Mouse (Mus musculus) spleen, adult 12 weeks (tissue): ENCODE measurements around the gene Taar5.

ENCODE experiments used
- DNase-seq: peaks from one replicate; pipeline ENCODE4 v3.0.0; 2022; ENCODE audit warnings: low spot score

Taar5 gene

DNA sequence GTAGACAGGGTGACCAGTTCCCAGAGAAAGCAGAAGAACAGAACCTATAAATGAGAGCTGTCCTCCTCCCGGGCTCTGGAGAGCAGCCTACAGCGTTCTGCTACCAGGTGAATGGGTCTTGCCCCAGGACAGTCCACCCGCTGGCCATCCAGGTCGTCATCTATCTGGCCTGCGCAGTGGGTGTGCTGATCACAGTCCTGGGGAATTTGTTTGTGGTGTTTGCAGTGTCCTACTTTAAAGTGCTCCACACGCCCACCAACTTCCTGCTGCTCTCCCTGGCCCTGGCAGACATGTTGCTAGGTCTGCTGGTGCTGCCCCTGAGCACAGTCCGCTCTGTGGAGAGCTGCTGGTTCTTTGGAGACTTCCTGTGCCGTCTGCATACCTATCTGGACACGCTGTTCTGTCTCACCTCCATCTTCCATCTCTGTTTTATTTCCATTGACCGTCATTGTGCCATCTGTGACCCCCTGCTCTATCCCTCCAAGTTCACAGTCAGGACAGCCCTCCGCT is at the start of gene Taar5:
Gene Taar5 (plus strand): TSS at position 51 of the 510 bp plus-strand sequence.
- no peak for DNase-seq

DNA sequence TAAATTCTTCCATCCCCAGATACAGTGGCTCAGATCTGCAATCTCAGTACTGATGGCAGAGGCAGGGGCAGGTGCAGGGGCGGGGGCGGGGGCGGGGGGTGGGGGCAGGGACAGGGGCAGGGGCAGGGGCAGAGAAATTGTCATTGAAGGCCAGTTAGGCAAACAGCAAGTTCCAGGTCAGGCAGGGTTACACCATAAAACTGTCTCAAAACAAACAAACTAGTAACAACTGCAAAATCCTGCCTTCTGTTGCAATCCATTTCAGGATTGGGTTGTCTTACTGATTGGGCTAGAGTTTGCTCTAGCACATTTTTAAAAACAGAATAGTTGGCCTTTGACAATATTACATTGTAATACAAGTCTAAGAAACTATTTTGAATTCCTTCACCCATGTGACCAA is 48.0 kb upstream of the Taar5 start:
- no peak for DNase-seq

DNA sequence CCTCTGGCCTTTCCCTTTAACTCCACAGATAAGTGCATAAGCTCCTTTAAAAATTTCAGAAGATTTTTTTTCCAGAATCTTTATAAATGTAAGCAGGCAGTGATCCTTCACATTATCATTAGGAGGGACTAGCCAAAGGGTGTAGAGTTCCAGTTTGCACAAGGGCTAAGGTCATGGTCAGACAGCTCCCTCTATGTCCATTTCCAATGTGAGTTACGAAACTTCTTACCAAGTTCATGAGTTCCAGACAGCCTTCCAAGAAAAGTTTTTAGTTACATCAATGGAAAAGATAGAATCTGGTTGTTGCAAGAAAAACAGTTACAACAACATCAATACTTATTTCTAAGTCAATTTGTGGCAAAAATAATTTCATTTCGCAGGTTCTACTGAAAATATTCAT is 46.6 kb upstream of the Taar5 start:
- DNase-seq: no peak

DNA sequence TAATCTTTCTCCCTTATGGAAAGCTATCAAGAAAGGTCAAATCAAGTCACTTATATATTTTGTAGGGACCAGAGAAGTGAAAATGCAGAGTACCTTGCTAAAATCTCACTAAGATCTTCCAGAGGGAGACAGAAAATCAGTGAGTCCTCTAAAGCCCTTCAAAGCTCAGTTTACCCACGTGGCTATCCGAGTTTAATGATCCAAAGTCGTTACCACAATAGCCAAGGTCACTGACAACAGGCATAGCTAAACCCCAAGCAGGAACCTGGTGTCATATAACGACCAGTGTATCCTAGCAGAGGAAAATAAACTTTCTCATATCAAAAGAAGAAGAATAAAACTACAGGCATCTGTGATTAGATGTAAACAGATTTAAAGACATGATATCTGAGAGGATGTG is 32.9 kb upstream of the Taar5 start:
- no peak for DNase-seq

DNA sequence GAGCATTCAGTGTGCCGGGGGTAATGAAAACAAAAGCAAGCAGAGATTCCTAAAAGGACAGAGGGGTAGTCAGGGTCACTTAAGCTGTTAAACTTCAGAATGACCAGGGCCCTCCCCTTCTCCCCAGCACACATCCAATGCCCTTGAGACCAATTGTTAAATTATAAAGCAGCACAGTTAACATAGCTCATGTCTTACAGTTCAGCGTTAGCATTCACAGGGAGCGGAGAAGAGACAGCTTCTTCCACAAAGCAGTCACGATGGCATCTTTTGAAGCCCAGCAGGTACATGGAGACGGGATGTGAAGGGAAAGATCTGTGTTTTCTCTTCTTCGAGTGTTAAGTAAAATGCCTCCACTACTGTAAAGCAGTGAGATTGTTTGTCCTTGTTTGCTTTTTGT is 32.2 kb upstream of the Taar5 start, which contains the start of gene Taar2:
Gene Taar2 (plus strand): TSS at position 261 of the 400 bp plus-strand sequence.
- no peak for DNase-seq

DNA sequence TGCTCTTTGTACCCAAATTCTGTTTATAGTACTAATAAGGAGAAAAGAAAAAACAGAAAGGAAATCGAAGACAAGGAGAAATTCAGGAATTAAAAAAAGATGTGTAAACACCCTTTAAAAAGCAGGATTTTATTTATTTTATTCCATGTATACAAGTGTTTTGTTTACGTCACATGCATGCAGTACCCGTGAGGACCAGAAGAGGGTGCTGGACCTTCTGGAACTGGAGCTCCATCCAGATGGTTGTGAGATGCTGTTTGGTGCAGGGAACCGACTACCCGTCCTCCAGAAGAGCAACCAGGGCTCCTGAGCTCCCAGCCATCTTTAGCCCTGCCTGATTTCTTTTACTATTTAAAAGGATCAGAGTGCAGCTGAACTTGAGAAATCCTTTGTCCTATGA is 28.0 kb upstream of the Taar5 start:
- no peak for DNase-seq

DNA sequence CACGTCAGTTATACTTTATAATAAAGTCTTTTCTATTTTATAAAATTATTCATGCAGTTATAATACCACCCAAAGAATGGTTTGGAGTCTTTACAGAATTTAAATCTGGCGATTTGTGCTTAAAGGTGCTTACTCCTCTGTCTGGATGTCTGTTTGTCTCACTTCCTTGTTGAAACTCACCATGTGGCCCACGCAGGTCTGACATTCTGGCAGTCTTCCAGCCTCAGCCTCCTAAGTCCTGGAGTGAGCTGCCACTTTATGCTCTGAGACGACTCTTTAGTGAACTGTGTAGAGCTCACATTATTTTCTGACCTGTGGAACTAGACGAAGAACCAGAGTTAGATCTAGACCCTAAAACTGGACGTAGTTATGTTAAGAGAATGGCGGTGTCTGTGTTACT is 22.5 kb upstream of the Taar5 start:
- DNase-seq: no peak

DNA sequence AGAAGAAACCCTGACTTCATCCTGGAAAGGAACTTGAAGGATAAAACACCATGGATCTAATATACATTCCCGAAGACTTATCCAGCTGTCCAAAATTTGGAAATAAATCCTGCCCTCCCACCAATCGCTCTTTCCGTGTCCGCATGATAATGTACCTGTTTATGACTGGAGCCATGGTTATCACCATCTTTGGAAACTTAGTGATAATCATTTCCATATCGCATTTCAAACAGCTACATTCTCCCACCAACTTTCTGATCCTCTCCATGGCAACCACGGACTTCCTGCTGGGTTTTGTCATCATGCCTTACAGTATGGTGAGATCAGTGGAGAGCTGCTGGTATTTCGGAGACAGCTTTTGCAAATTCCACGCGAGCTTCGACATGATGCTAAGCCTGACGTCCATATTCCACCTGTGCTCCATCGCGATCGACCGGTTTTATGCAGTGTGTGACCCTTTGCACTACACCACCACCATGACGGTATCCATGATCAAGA is 20.9 kb upstream of the Taar5 start, which contains the start of gene Taar3:
Gene Taar3 (plus strand): TSS at position 51 of the 498 bp plus-strand sequence.
- DNase-seq: no peak

DNA sequence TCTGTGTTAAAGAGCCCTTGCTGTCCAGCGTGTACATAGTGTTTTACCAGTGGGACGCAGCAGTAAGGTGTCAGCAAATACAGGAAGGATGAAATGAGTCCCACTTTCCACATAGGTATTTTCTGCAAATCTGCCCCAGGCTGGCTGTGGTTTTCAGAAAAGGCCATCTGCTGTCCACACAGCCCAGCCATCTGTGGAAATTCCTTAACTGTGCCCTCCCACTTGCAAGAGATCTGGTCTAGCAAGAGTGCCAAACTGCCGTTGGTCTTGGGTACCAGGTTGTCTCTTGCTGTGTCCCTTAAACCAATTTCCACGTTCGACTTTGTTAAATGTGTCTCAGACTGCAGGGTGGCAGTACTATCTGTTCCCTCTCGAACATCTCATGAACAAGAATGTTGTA is 18.8 kb upstream of the Taar5 start:
- DNase-seq: no peak

DNA sequence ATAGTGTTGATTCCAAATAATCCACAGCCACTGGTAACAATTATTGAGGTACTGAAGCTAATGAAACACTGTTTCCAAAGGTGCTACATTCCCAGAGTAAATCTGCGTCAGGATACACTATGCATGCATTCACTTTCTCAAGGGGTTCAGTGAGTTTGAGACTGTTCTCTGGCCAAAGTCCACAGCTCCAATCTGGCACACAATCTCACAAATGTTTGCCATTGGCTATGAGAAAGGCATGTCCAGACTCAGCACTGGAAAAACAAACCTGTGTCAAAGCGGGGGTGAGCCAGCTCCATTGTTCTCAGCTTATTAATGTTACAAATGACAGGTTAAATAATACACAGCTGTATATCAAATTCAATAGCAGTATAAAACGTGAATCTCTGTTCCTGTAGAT is 11.4 kb upstream of the Taar5 start:
- DNase-seq: no peak

DNA sequence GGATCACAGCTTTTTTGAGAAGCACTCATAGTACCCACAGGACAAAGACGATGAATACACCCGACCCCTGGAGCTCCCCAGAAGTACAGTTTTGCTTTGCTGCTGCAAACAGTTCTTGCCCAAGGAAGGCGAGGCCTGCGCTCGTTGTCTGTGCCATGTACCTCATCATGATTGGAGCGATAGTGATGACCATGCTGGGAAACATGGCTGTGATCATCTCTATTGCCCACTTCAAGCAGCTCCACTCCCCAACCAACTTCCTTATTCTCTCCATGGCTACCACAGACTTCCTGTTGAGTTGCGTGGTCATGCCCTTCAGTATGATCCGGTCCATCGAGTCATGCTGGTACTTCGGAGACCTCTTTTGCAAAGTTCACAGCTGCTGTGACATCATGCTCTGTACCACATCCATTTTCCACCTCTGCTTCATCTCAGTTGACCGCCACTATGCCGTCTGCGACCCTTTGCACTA is 10.0 kb upstream of the Taar5 start, which contains the start of gene Taar4:
Gene Taar4 (plus strand): TSS at position 51 of the 472 bp plus-strand sequence.
- no peak for DNase-seq

DNA sequence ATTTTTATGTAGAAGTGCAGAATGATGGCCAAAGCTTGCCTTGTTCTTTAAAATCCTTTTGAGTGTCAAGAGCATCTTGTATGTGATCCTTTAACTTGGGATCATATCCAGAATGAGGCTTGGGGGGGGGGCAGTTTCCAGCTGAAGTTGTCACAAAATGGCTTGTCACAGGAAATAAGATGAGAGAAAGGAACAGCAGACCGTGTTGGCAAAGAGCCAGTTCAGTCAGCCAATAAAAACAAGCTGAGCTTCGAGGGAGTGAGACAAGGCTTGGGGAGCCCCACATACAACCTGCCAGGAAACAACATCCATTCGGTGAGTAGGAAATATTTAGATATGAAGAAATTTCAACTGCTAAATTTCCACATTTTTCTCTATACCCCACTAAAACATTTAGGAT is 7.1 kb upstream of the Taar5 start:
- DNase-seq: no peak

DNA sequence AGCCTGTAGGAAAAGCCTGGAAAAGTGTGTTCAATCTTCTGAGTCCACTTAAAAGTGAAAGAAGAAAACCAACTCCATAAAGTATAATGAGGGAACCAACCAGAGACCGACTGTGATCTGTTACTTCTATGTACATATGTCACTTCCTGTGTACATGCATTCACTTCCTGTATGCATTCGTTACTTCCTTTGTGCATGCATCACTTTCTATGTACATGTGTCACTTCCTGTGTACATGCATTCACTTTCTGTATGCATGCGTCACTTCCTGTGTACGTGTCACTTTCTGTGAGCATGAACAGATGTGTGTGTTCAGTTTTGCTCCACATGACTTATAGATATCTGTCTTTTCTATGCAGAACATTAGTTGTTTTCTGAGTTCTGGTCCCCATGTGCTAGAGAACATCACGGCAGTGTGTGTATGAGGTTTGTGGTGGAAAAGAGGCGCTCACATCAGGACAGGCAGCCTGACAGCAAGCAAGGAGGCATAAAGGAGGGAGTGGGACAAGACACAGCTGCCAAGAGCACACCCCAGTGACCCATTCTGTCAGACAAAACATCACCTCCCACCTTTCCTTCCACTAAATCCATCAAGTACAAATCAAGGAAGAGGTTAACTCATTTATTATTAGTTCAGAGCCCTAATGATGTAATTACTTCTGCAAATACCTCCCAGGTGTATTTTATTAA is 5.4 kb upstream of the Taar5 start:
- no peak for DNase-seq

DNA sequence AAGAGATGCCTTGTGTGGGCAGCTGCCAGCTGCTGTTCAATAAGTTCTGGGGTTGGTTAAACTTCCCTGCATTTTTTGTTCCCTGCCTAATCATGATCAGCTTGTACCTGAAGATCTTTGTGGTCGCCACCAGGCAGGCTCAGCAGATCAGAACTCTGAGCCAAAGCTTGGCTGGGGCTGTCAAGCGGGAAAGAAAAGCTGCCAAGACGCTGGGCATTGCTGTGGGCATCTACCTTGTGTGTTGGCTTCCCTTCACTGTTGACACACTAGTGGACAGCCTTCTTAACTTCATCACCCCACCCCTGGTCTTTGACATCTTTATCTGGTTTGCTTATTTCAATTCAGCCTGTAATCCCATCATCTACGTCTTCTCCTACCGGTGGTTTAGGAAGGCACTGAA is 750 bp downstream of the Taar5 start:
- DNase-seq: no peak

DNA sequence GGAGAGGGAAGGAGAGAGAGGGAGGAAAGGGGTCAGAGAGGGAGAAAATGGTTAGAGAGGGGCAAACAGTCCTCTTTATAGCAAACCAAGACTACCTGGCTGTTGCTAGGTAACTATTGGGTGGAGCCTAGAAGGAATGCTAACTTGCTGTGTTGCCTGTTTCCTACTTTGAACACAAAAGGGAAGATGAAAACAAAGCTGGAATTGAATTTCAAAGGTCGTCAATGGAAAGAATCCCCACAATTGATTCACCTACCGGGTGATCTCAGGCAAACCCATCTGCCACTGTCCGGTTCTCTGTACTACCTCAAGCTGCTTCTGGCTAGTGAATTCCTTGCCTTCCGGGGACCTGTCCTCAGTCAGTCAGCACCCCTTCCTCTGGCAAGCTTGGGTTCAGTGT is 7.5 kb downstream of the Taar5 start:
- DNase-seq: no peak

DNA sequence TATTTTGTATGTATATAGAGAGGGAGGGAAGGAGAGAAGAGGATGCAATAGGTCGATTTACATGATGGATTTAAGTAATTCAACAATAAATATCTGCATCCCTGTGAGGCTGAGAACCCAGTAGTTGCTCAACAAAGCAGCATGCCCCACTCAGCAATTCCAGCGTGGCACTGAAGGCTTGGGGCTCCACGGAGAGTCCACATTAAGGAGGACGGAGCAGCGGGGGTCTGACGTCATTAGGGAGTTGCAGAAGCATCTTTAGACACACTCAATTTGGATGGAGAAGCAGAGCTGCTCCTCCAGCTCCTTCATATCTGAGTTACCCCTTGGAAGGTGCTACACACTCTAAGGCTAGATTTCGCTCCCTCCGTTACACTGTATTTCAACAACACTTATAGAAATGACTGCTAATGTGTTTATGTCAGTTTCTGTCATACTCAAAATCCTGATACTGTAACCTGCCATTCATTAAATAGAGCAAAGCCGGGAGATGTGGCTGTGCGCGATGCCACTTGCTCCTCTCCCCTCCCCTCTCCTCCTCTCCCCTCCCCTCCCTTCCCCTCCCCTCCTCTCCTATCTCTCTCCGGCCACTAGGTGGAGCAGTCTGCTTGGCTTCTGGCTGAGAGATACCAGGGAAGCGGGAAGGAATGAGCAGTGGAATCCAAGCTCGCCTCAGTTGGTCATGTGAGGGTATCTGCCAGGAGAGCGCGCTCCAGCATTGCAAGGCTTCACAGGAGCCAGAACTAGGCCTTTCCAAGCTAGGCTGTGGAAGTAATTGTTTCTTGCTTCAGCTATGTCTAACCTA is 8.6 kb downstream of the Taar5 start:
- DNase-seq: no peak

DNA sequence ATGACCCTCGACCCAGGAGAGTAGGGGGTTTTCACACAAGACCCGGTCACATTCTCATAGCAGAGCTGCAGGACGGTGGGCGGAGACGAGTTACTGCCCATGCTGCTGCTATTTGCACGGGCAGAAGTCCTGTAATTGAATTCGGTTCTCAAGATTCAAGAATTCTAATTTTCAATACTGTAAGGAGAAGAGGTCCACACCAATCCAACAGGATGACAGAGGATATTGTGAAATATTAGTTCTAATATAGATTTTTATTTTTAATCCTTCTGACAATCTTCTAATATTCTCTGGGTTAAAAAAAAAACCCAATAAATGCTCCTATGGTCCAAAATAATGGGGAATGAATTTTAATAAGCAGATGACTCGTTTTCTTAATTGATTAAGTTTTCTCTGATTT is 15.0 kb downstream of the Taar5 start, which contains the start of gene Taar6:
Gene Taar6 (minus strand): TSS at position 101 of the 400 bp plus-strand sequence.
- DNase-seq: no peak

DNA sequence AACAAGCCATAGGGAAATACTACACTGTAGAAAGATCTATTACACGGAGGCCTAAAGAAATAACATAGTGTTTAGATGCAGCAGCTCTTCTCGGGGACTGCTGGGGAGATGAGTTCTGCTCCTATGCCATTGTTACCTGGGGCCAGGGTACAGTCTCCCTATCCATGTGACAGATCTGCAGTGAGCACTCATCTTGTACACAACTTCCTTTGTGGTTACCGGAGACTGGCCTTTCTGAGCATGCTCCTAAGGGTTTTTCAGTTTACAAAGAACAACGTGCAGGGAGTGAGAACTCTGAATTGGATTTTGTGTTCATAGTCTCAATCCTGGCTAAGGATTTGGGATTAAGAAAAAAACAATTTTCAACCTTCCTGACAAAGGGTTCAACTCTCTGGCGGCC is 15.9 kb downstream of the Taar5 start:
- no peak for DNase-seq

DNA sequence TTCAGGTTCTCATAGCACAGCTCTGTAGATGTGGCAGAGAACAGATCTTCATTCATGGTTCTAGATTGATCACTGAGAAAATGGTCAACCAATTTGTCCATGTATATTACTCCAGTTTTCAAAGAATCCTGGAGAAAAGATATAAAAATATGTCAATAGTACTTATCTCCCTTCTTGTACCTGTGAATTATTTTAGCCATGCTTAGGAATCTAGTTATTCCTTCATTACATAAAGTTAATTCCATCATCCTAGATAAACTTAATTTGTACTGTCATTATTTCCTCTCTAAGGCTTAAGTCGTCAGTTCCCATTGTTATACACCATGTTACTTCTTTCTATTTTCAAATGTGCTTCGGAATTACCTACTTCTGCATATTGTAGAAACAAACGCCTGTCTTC is 22.9 kb downstream of the Taar5 start, which contains the start of gene Taar7a:
Gene Taar7a (minus strand): TSS at position 101 of the 400 bp plus-strand sequence.
- no peak for DNase-seq

DNA sequence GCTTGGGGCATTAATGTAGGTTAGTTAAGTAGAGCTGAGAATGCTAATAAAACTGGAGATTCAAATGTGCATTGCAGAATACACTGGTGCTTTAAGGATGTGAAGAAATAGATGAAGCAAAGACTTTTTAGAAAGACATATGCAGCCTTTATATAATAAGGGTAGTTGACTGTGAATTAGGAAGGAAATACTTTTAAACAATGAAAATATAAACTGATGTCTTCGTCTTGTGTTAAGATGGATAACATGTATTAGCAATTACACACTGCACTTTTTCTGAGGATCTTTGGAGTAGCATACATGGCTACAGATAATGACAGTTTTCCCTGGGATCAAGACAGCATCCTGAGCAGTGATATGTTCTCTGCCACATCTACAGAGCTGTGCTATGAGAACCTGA is 29.1 kb downstream of the Taar5 start, which contains the start of gene Taar7b:
Gene Taar7b (plus strand): TSS at position 301 of the 400 bp plus-strand sequence.
- no peak for DNase-seq

DNA sequence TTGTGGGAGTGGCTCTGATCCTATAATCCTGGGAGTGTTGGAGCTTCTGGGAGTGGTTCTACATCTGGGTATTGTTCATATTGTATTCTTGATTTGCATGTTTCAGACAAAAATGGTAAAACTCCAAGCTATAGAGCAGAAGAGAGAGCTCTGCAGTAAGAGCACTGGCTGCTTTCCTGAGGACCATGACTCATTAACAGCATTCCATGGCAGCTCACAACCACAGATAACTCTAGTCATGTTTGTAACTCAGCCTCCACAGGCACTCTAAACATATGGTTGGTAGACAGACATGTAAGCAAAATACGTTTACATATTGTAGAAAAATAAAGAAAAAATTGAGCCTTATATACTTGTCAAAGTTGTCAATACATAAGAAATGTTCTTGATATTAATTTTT is 35.9 kb downstream of the Taar5 start:
- DNase-seq: no peak

DNA sequence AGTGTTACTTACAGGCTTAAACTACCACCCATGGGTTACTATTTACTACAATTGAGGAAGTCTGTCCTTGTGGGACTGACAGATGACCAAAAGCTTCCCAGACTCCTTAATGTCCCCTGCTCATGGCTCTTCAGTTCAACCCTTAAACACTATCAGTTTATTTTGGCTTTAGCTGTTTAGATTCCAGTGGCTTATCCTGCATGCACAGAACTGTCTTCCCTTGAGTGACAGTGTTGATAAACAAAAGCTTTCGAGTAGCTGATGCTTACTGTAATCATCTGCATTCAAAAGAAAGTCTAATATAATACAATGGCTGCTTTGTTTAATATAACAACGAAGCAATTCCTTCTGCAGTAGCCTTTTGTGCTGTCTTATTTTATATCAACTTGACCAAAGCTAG is 36.5 kb downstream of the Taar5 start:
- DNase-seq: no peak

DNA sequence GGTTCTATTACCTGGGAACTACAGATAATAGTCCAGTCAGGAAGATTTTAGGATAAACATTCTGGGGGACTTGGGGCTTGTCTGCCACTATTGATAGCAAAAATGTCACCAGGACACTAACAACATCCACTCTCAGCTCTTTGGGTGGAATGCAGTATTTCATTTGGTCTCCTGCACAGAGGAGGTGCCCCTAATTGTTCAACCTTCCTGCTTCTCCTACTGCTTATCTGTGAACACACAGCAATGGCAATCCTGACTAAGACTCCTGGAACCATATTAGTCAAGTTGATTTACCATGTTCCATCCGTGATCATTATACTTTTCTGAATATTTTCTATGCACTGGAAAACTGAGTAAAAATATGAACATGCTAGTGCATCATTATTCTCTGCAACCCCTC is 37.6 kb downstream of the Taar5 start:
- DNase-seq: no peak
